Mouse (Mus musculus): ENCODE measurements around the gene Dlg2. TPM values are rescaled to one million over a fixed set of nuclear protein-coding genes. Genes with fewer than 3 reads are reported as not detected.
A peak's percentile ranks its signal among the peaks of the same experiment; 100 is the strongest.

Gene Dlg2
- total RNA-seq, 2 experiments from 2014 or later: 273 to 318 TPM

DNA sequence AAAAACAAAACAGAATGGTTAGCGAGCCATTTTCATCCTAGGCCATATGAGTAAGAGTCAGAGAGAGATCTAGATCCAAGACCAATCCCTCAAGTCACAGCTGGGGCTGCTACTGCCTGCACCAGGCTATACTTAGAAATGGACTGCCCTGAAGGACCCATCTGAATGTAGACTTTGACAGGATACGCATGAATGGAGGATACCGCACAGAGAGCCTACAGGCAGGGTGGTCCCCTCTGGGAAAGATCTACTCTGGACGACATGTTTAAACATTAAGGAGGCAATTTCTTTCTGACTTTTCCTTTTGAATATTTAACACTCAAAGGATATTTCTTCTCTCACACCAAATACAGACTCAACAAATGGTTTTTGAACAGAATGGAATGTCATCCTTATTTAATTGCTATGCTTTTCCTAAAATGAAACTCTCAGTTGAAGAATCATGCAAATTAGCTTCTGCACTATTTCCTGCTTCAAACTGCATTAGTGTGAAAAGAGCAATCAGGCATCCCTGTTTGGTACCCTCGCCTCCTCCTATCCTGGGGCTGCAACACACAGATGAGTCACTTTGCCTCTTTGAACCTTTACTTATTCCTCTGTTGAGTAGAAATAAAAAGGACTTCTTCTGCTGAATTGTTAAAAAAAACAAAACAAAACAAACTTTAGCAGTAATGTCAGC is 1856.9 kb downstream of the Dlg2 start:
- no peak for DNase-seq (ENCODE audit: low spot score in 2 of 2)

- DNase-seq (ENCODE audit: low spot score in 2 of 2): no peak
These were observed 1880.1 kb downstream of the Dlg2 start for GRCm38 (mm10) chr7:92356542-92356941.

DNA sequence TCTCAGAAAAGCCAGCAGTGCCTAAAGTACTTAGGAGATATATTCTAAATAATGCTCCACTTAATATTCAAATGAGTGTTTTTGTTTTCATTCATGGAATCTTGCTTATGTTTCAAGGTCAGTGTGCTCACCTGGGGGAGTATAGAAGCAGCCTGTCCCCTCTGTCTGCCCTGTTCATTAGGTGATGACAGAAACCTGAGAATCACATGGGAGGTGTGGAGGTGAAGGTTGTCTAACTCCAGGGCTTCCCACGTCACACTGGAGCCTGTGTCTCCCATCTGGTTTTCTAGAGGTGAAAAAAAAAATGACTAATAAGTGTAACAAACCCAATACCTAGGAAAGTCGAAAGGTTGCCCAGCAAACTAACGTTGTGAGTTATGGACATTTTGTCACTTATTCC is 1886.9 kb downstream of the Dlg2 start:
- DNase-seq (ENCODE audit: low spot score in 2 of 2): no peak

- no peak for DNase-seq (ENCODE audit: low spot score in 2 of 2)
These were observed 1887.3 kb downstream of the Dlg2 start for GRCm38 (mm10) chr7:92363800-92364199.

GRCm38 (mm10) chr7:92367111-92367510 is 1890.6 kb downstream of the Dlg2 start:
- DNase-seq (ENCODE audit: low spot score in 2 of 2): peak in 1 of 2 experiments; percentile 10

- DNase-seq (ENCODE audit: low spot score in 2 of 2): no peak
These were observed 1894.0 kb downstream of the Dlg2 start for GRCm38 (mm10) chr7:92370521-92370920.

- peak in 1 of 2 experiments; percentile 18 for DNase-seq (ENCODE audit: low spot score in 2 of 2)
These were observed 1895.2 kb downstream of the Dlg2 start for GRCm38 (mm10) chr7:92371638-92372037.

- DNase-seq (ENCODE audit: low spot score in 2 of 2): no peak
These were observed 1897.4 kb downstream of the Dlg2 start for GRCm38 (mm10) chr7:92373863-92374357.

- no peak for DNase-seq (ENCODE audit: low spot score in 2 of 2)
These were observed 1907.5 kb downstream of the Dlg2 start for GRCm38 (mm10) chr7:92383913-92384484.

DNA sequence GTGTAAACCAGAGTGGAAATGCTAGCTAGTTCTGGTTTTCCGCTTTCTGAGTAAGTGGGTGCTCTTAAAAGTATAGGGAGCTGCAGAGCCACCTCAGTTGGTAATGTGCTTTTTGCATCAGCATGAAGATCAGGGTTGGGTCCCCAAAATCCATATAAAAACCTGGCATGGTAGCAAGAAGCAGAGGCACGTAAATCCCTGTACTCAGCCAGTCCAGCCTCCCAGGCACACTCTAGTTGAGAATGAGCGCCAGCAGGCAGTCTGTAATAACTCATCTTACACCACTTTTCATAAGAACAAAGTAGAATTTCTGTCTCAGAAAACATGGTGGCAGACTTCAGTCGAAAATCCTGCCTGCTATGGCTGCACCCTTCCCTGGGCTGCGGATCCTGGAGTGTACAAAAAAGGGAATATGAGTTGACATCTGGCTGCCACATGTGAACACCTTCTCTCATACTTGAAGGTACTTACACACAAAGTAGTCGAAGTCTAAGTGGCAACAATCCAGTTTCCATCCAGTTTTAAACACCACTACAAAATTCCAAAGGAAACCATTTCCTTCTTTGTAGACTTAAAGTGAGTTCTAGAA is 1915.7 kb downstream of the Dlg2 start:
- DNase-seq (ENCODE audit: low spot score in 2 of 2): no peak

DNA sequence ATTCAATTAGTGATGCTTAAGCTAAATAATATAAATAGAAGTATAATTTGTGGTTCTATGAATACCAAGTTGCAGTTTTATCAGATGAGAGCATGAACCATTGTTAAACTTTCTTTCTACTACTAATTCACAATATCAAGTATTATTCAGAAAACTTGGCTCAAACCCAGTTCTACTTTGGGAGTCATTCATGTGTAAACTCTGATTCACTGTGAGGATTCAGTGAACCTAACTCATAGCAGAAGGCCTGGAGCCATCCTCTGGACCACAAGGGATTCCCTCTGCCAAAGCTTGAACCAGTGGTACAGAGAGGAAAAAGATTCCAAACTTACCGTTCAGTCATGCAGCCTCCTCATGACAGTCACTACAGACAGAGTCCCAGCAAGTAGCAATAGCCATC is 1920.3 kb downstream of the Dlg2 start:
- DNase-seq (ENCODE audit: low spot score in 2 of 2): no peak

DNA sequence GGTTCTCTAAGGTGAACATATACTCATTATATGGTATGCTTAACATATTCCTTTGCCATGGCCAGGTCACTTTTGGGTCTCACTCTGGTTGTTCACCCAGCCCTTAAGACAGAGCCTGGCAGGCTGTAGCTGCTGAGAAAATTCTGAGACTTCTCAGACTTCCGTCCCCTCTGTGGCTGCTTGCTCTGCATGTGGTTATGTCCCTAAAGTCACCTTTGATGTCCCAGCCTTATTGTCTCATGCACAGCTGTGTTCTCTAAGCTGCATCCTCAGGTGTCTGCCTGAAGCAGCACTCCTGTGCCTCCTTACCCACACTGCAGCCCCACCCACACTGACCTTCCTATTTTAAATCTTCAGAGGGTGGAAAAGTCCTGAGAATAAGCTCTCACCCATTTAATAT is 1922.4 kb downstream of the Dlg2 start:
- no peak for DNase-seq (ENCODE audit: low spot score in 2 of 2)

- DNase-seq (ENCODE audit: low spot score in 2 of 2): no peak
These were observed 1924.1 kb downstream of the Dlg2 start for GRCm38 (mm10) chr7:92400551-92400950.

GRCm38 (mm10) chr7:92401001-92401688 is 1924.7 kb downstream of the Dlg2 start:
- DNase-seq (ENCODE audit: low spot score in 2 of 2): no peak

DNA sequence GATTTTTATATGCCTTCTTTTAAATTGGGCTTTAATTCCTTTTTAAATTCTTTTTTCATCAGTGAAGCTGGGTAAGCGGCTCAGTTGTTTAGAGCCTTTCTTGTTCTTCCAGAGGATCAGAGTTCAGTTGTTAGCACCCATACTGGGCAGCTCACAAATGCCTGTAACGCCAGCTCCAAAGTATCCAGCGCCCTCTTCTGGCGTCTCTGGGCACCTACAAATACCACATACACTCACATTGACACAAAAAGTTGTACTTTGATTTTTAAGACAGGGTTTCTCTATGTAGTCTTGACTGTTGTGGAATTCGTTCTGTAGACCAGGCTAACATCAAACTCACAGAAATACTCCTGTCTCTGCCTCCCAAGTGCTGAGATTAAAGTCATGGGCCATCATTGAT is 1932.0 kb downstream of the Dlg2 start:
- DNase-seq (ENCODE audit: low spot score in 2 of 2): no peak

DNA sequence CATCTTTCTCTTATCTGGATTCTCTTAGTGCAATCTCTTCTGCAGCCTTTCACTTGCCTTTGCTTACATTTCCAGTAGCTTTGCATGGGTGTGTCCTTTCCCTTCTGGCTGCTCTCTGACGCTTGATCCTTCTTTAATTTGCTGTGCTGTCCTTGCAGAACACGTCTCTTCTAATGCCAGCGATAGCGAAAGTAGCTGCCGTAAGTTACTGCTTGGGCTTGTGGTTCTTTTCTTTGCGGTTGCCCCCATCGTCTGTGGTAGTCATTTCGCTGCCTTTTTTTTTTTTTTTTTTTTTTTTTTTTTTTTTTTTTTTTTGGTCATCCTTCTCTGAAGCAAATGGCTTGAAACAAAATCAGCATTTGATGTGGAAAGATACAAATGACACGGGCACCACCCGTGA is 1944.0 kb downstream of the Dlg2 start:
- DNase-seq (ENCODE audit: low spot score in 2 of 2): no peak

DNA sequence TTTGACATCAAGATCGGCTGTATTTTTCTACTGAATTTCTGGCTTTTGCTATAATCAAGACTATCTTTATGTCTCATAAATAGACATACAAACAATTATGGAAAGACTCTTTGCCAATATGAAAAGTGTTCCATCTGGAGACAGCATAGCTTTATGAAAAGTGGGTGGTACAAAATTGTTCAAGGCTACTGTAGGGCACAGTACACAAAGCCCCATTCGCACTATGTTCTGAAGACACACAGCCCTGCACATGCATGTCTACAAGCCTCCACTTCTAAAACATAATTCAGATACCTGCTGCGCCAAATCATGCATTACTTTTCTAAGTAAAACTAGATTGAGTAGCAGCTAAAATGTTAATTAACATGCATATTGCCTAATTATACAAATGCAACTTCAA is 1946.5 kb downstream of the Dlg2 start:
- no peak for DNase-seq (ENCODE audit: low spot score in 2 of 2)

DNA sequence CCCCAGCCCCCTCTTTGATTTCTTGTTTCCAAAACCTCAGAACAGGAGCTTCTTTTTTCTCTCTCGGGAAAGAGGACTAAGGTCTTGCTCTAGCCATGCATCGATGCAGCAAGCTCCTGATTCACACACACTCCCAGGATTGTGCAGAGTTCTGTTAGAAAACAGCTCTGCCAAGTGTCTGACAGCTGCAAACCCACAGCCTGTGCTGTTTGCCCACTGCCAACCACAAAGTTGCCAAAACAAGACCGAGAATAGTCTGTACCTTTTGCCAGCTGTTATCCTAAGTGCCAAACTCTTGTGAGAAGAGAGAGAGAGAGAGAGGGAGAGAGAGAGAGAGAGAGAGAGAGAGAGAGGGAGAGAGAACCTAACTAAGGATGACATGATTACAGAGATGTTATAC is 1948.2 kb downstream of the Dlg2 start:
- DNase-seq (ENCODE audit: low spot score in 2 of 2): peak in 1 of 2 experiments; percentile 33

DNA sequence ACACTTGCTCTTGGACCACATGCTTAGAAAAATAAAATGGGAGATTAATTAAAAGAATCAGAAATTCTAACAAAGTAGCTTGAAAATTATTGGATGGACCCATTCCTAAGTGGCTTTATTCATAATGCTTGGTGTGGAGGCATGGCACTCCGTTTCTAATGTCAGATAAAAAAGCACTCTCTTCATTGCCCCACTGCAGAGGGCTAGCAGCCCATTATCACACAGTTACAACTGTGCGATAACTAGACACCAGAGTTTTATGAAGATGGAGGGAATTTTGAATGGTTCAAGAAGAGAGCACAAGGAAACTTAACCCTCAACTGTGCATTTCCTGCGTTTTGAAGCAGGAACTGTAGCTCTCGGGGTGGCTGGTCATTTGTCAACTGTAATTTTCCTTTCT is 1950.8 kb downstream of the Dlg2 start:
- no peak for DNase-seq (ENCODE audit: low spot score in 2 of 2)

GRCm38 (mm10) chr7:92428629-92429028 is 1952.2 kb downstream of the Dlg2 start:
- no peak for DNase-seq (ENCODE audit: low spot score in 2 of 2)

DNA sequence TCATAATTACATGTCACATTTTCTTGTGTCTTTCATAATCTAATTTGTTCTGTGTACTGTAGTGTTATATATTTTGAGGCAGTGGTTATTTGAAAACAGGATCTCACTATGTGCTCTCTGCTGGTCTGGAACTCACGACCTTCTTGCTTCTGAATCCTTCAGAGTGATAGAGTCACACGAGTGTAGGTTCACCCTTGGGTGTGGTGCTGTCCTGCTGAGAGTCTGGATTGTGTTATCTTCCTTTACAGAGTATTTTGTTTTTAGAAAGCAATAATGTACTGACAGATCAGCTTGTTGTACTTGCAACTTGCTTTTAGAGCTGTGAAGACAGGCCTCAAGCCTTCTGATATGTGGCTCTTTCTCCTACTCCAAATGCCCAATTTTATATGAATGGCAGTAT is 1953.8 kb downstream of the Dlg2 start:
- DNase-seq (ENCODE audit: low spot score in 2 of 2): no peak

DNA sequence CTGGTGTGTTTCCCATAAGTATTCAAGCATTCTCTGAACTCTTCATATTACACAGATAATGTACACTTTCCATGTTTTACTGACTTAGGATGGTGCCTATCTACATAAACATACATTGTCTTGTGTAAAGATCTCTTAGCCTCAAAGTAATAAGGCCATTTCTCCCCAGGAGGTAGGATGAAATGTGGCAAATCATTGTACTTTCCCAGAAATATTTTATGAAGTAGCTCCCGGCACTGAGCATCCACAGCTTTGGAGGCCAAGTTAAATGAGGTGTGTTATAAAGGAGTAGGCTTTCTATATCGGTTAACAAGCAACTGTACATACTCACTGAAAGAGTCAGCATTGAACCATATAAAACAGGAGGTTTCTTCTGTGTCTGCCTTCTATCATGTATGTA is 1960.7 kb downstream of the Dlg2 start:
- no peak for DNase-seq (ENCODE audit: low spot score in 2 of 2)

All from layer of hippocampus, postnatal 14 days (tissue).